Mouse (Mus musculus) spleen, adult 10 weeks (tissue): Measurements from ENCODE around the gene Ikzf4. TPM values are rescaled to one million over a fixed set of nuclear protein-coding genes. Genes with fewer than 3 reads are reported as not detected.

ENCODE experiments used
- polyA plus RNA-seq: library from polyadenylated mRNA; stranded (reverse); fragments of 350-450 nt; fragmentation: Illumina TruSeq; extraction: RNeasy Lipid Tissue Mini Kit (QIAGEN cat#74804); gene quantifications from one replicate; pipeline ENCODE4 v1.2.3, GENCODE M21; 2015; ENCODE audit warnings: low replicate concordance; ENCODE audit not compliant: insufficient read depth

Ikzf4 gene
- 1.4 TPM for polyA plus RNA-seq

DNA sequence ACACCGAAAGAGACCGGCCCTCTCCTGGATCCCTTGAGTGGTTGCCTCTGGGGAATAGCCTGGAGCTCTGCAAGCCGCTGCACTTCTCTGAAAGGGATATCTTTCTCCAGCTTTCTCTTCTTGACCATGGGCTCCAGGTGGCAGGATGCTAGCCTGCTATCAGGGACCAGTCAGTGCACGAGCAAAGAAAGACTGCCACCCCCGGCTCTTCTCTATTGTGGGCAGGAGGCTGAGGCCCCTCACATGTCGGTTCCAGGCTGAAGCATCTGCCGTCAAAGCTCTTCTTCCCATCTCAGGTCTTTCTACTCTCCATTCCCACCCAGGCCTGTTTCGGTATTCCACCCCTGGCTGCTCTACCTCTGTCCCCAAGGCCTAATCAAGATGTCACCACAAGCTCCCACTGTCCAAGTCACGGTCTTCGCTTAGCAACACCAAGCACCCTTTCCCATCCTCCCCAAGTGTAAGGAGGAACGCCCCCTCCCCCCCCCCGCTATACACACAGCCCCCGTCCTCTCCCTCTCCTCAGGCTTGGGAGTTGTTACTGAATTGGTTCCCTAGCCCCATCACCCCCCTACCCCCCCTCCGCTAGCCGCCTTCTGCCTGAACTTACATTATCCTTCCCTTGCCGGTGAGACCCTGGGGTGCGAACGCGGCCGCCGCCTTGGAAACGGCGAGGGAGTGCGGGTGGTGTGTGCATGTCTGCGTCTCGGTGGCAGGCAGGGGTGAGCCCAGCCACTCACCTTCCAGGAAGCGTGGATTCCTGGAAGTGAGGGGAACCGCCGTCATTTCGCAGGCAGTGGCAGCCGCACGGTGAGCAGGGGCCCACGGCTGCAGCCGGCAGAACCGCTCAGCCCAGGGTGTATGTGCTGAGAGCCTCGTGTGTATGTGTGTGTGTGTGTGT lies at the start of gene Ikzf4:
Gene Ikzf4, minus strand, starts transcription at position 881 of the 901 bp plus-strand sequence.

DNA sequence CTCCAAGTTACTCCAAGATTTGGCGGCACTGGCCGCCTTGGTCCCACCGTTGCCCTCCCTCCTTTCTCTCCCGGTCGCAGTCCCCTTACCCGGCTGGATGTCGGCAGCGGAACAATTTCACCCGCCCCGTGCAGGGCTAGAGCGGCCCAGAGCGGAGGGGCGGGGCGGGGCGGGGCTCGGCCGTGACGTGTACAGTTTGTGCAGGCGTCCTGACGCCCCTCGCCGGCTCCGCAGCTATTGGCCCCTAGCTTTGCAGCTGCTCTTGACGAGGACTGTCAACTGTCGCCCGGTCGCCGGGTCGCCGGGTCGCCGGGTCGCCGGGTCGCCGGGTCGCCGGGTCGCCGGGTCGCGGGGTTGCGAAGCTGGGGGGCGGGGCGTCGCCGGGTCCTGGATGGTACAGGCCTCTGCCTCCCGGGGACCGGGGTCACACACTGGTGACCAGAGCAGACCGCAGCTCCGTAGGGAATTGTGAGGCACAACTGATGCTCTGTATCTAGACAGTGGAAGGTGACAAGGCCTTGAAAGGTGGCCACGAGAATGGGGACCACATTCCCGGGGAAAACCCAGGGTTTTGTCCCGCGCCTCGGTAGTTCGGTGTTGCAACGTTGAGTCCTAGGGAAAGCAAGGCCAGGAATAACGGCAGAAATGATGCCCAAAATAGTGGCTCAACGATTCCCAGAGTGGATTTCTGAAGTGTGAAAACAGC lies 28.1 kb upstream of the Ikzf4 start, which contains the start of gene Suox:
Gene Suox, minus strand, starts transcription at position 311 of the 706 bp plus-strand sequence.

DNA sequence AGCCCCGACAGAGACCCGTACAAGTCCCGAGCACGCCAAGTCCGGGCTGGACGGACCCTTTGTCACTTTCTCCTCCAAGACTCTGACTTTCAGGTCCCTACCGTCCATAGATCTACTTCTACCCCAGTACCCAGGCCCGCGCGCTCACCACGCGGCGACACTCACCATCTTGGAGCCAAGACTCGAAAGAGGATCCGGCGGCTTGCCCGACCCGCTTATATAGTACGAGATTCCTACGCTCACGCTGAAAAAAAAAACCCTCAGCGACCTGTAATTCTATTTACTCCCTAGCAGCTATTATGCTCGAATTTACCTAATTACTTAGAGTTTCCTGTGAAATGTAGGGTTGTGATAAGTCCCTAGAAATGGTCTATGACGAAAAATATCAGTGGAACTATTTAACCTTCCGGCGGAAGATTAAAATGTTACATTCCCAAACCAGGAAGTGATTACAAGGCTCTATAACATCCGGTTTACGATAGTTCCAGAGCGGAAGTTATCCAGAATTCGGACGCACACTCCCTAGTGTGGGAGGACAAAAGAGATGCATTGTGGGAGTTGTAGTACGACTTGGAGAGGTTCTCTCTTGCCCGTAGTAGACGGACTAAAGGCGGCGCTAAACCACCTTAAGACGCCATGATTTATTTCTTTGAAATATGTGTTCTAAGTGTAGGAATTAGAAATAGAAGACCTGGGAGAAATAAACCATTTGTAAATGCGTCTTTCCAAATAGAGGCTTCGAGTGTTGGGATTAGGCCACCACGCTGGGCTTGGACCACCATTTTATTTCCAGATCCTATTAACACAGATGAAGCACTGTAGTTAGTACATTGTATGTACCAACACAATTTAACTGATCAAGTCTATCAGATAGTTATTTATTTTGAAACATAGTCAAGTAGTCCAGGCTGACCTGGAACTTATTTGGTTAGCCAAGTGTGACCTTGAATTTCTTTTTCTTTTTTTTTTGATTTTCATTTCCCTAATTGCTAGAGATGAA lies 19.2 kb downstream of the Ikzf4 start, which contains the start of gene Rps26:
Gene Rps26, minus strand, starts transcription at position 437 of the 1,000 bp plus-strand sequence.

DNA sequence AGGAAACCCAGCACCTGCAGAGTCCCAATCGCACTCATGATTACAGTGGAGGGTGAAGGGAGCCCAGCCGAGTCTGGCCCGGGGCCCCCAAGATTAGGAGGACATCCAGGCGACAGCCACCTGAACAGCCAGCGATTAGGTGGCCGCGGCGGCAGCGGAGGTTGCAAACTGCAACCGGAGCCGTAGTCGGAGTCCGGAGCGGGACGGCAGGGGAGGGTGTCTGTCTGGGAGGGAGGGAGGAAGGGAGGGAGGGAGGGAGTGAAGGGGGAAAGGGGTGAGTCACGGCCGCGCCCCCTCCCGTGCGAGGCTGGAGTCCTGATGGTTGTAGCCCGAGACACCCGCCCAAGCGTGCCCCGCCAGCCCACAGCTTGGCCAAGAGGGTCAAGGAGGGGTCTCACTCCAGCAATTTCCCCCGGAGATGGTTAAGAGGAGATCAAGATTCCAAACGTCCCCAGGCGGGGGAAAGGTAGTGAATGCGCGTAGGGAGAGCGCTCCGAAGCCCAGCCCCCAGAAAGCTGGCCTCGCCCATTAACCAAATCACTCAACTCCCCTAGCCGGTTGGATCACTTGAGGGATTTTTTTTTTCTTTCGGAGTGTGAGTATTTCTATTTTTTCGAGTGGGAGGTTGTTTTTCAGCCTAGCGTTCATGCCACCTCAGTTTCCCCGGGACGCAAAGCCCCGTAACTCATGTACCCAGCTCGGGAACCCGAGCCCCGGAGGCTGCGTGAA lies 56.2 kb downstream of the Ikzf4 start, which contains the start of gene Erbb3:
Gene Erbb3, minus strand, starts transcription at position 189 of the 729 bp plus-strand sequence.

Other genes starting within 250 kb of the Ikzf4 start
- gene Slc39a5, start 244.8 kb downstream of the Ikzf4 start, polyA plus RNA-seq, result not detected
- gene Nabp2, start 234.5 kb downstream of the Ikzf4 start, polyA plus RNA-seq, result 48.3 TPM
- 25.2 TPM for gene Rnf41, start 234.3 kb downstream of the Ikzf4 start, polyA plus RNA-seq
- 93.2 TPM for gene Smarcc2, start 186.7 kb downstream of the Ikzf4 start, polyA plus RNA-seq
- gene Myl6, start 151.8 kb downstream of the Ikzf4 start, polyA plus RNA-seq, result 874 TPM
- gene Myl6b, start 147.3 kb downstream of the Ikzf4 start, polyA plus RNA-seq, result 0.25 TPM
- gene Esyt1, start 120.1 kb downstream of the Ikzf4 start, polyA plus RNA-seq, result 82.6 TPM
- 10.0 TPM for gene Zc3h10, start 98.2 kb downstream of the Ikzf4 start, polyA plus RNA-seq
- 904 TPM for gene Rpl41, start 96.7 kb downstream of the Ikzf4 start, polyA plus RNA-seq
- gene Pa2g4, start 80.0 kb downstream of the Ikzf4 start, polyA plus RNA-seq, result 149 TPM
- 2.2 TPM for gene Erbb3, start 56.3 kb downstream of the Ikzf4 start, polyA plus RNA-seq
- gene Rps26, start 19.2 kb downstream of the Ikzf4 start, polyA plus RNA-seq, result 387 TPM
- 11.8 TPM for gene Suox, start 28.1 kb upstream of the Ikzf4 start, polyA plus RNA-seq
- gene Rab5b, start 50.3 kb upstream of the Ikzf4 start, polyA plus RNA-seq, result 110 TPM
- gene Pmel, start 58.2 kb upstream of the Ikzf4 start, polyA plus RNA-seq, result 0.30 TPM
- gene Cdk2, start 59.0 kb upstream of the Ikzf4 start, polyA plus RNA-seq, result 64.5 TPM
- gene Dgka, start 98.9 kb upstream of the Ikzf4 start, polyA plus RNA-seq, result 222 TPM
- gene Pym1, start 101.9 kb upstream of the Ikzf4 start, polyA plus RNA-seq, result 26.8 TPM
- 4.1 TPM for gene Mmp19, start 144.9 kb upstream of the Ikzf4 start, polyA plus RNA-seq
- 63.9 TPM for gene Dnajc14, start 158.1 kb upstream of the Ikzf4 start, polyA plus RNA-seq
- 10.7 TPM for gene Tmem198b, start 158.4 kb upstream of the Ikzf4 start, polyA plus RNA-seq
- gene Sarnp, start 171.3 kb upstream of the Ikzf4 start, polyA plus RNA-seq, result 193 TPM
- 55.9 TPM for gene Ormdl2, start 175.7 kb upstream of the Ikzf4 start, polyA plus RNA-seq
- gene Gdf11, start 245.7 kb upstream of the Ikzf4 start, polyA plus RNA-seq, result 20.5 TPM